Mouse (Mus musculus) liver, embryonic 14.5 days (tissue): ENCODE results near the gene Elane.

Source experiments
- CTCF ChIP-seq: IDR thresholded peaks from 2 replicates; pipeline ENCODE4 v1.5.1; 2016; ENCODE audit warnings: antibody characterized with exemption, low read depth, control low read depth
- EP300 ChIP-seq: IDR thresholded peaks from 2 replicates; pipeline ENCODE4 v1.6.1; 2016; ENCODE audit warnings: antibody characterized with exemption, low read depth

- TF ChIP-seq CTCF: no peak
- TF ChIP-seq EP300: no peak
These were observed 12.7 kb upstream of the Elane start for GRCm38 (mm10) chr10:79873313-79873712.
